Mouse (Mus musculus) lung, postnatal 0 days (tissue): ENCODE measurements around the gene Washc2. TPM values are rescaled to one million over a fixed set of nuclear protein-coding genes. Genes with fewer than 3 reads are reported as not detected.
"Not testable (repeated sequence)": the region's sequence is repeated elsewhere in the genome, so short reads cannot be mapped to it uniquely, and the experiment has no call there.

Experiments used
- ATAC-seq: fragments of 200-750 bp; cut with Nextera tagmentation; 2 replicates; pipeline ENCODE4 v1.8.0; 2017; ENCODE audit warnings: moderate library complexity
- DNase-seq: peaks from one replicate; pipeline ENCODE4 v3.0.0-alpha.2; 2016; ENCODE audit warnings: low spot score
- H3K27ac ChIP-seq: fragments of 300-500 bp; sonication (generic); 2 replicates; pipeline ENCODE4 v1.5.1; 2014; ENCODE audit warnings: antibody characterized with exemption, mild to moderate bottlenecking, low read length, mixed read lengths
- H3K27me3 ChIP-seq: fragments of 300-500 bp; sonication (generic); replicated peaks from 2 replicates; pipeline ENCODE4 v1.6.1; 2014; ENCODE audit warnings: low read length, mixed read lengths; ENCODE audit not compliant: insufficient read depth
- H3K36me3 ChIP-seq: fragments of 300-500 bp; sonication (generic); 2 replicates; pipeline ENCODE4 v1.6.1; 2014; ENCODE audit warnings: low read length, mixed read lengths; ENCODE audit not compliant: insufficient read depth
- H3K4me1 ChIP-seq: fragments of 300-500 bp; sonication (generic); 2 replicates; pipeline ENCODE4 v1.6.1; 2014; ENCODE audit warnings: antibody characterized with exemption, low read depth, low read length, mixed read lengths; ENCODE audit not compliant: insufficient read depth
- H3K4me2 ChIP-seq: fragments of 300-500 bp; sonication (generic); replicated peaks from 2 replicates; pipeline ENCODE4 v1.6.1; 2014; ENCODE audit warnings: low read depth, mild to moderate bottlenecking, low read length, moderate library complexity, mixed read lengths
- H3K4me3 ChIP-seq: fragments of 300-500 bp; sonication (generic); 2 replicates; pipeline ENCODE4 v1.5.1; 2014; ENCODE audit warnings: low read depth, low read length
- H3K9ac ChIP-seq: fragments of 300-500 bp; sonication (generic); replicated peaks from 2 replicates; pipeline ENCODE4 v1.6.1; 2014; ENCODE audit warnings: low read depth, mild to moderate bottlenecking
- H3K9me3 ChIP-seq: fragments of 300-500 bp; sonication (generic); 2 replicates; pipeline ENCODE4 v1.6.1; 2016; ENCODE audit warnings: low read length, mixed read lengths
- CTCF ChIP-seq: IDR thresholded peaks from 2 replicates; pipeline ENCODE4 v1.5.1; 2016; ENCODE audit warnings: antibody characterized with exemption, mild to moderate bottlenecking
- EP300 ChIP-seq: IDR thresholded peaks from 2 replicates; pipeline ENCODE4 v1.6.1; 2016; ENCODE audit warnings: antibody characterized with exemption, mild to moderate bottlenecking, control low read depth
- WGBS: fragments of 180-500 bp; shearing (Covaris S2); extraction: QIAGEN DNeasy Blood & Tissue Kit; methylation state at CpG from one replicate; pipeline ENCODE4 v1.1.7; 2014; 5-methylcytosine and 5-hydroxymethylcytosine counted together
- polyA plus RNA-seq: library from polyadenylated mRNA; unstranded; fragments of >200 nt; fragmentation: Nextera tagmentation; extraction: Ambion mirVana; gene quantifications from 2 replicates; pipeline ENCODE4 v1.2.1, GENCODE M21; 2015

The Washc2 gene
- polyA plus RNA-seq, 1 experiment from 2014 or later, result 36.9 TPM

- 58% methylated on average over 2 of the region's 2 CpGs for WGBS
- Histone ChIP-seq H3K27ac (no peak overlapping the region), H3K36me3 (no peaks in the 10 kb centered on the region), H3K4me1 (no peaks in the 10 kb centered on the region), H3K9me3 (no peaks in the 10 kb centered on the region), H3K27me3 (no peaks in the 10 kb centered on the region), H3K9ac (no peak overlapping the region), H3K4me3 (no peak overlapping the region), H3K4me2 (no peak overlapping the region)
- DNase-seq (no peak), ATAC-seq (no peak)
- TF ChIP-seq CTCF, result no peak
- TF ChIP-seq EP300, result no peak
Measured at GRCm38 (mm10) chr6:116199682-116200081, 8.2 kb upstream of the Washc2 start.

GRCm38 (mm10) chr6:116227767-116228166, 19.9 kb downstream of the Washc2 start:
- Histone ChIP-seq H3K27me3 (no peaks in the 10 kb centered on the region), H3K4me2 (no peak overlapping the region), H3K9ac (no peak overlapping the region), H3K4me1 (no peaks in the 10 kb centered on the region), H3K4me3 (no peak overlapping the region), H3K9me3 (no peaks in the 10 kb centered on the region), H3K36me3 (peaks cover 41% of the 10 kb centered on the region), H3K27ac (peak overlapping the region; percentile 65; the same call in 1 of the 2 replicates)
- TF ChIP-seq CTCF (no peak), EP300 (peak; percentile 48; the same call in 1 of the 2 replicates)
- DNase-seq (peak; percentile 86), ATAC-seq (peak; percentile 81)
- WGBS, result 64% methylated on average over 11 of the region's 11 CpGs

GRCm38 (mm10) chr6:116228785-116229525, 21.1 kb downstream of the Washc2 start:
- no peaks in the 10 kb centered on the region for H3K27me3 ChIP-seq
- WGBS, result 59% methylated on average over 12 of the region's 12 CpGs
- no peak overlapping the region for H3K4me2 ChIP-seq
- no peak overlapping the region for H3K4me3 ChIP-seq
- ATAC-seq (peak; percentile 64), DNase-seq (peak; percentile 79)
- TF ChIP-seq EP300, result no peak
- TF ChIP-seq CTCF, result peak; percentile 91
- no peak overlapping the region for H3K9ac ChIP-seq
- H3K4me1 ChIP-seq, result no peaks in the 10 kb centered on the region
- H3K27ac ChIP-seq, result no peak overlapping the region
- H3K36me3 ChIP-seq, result peaks cover 35% of the 10 kb centered on the region
- no peaks in the 10 kb centered on the region for H3K9me3 ChIP-seq

GRCm38 (mm10) chr6:116234821-116235220, 27.0 kb downstream of the Washc2 start:
- not testable (repeated sequence) for H3K27me3 ChIP-seq, H3K4me3 ChIP-seq, H3K9me3 ChIP-seq, H3K27ac ChIP-seq, H3K4me1 ChIP-seq, ATAC-seq, DNase-seq, H3K4me2 ChIP-seq, H3K9ac ChIP-seq
- WGBS, result 96% methylated on average over 2 of the region's 2 CpGs
- peaks cover 36% of the 10 kb centered on the region for H3K36me3 ChIP-seq

- no peak for DNase-seq
Measured at GRCm38 (mm10) chr6:116235336-116235735, 27.5 kb downstream of the Washc2 start.

GRCm38 (mm10) chr6:116238083-116238482, 30.2 kb downstream of the Washc2 start:
- peaks cover 30% of the 10 kb centered on the region for H3K36me3 ChIP-seq
- WGBS, result 87% methylated on average over 5 of the region's 5 CpGs

More at GRCm38 (mm10) chr6:116235336-116235735, 27.5 kb downstream of the Washc2 start:
- Histone ChIP-seq H3K4me2 (no peak overlapping the region), H3K9ac (no peak overlapping the region), H3K27me3 (no peaks in the 10 kb centered on the region), H3K9me3 (no peaks in the 10 kb centered on the region), H3K4me1 (no peaks in the 10 kb centered on the region), H3K27ac (no peak overlapping the region), H3K36me3 (peaks cover 38% of the 10 kb centered on the region), H3K4me3 (no peak overlapping the region)
- TF ChIP-seq EP300, result no peak
- no peak for TF ChIP-seq CTCF
- 92% methylated on average over 5 of the region's 5 CpGs for WGBS
- ATAC-seq, result no peak

More at GRCm38 (mm10) chr6:116238083-116238482, 30.2 kb downstream of the Washc2 start:
- Histone ChIP-seq H3K27ac (no peak overlapping the region), H3K27me3 (no peaks in the 10 kb centered on the region), H3K9ac (no peak overlapping the region), H3K4me1 (no peaks in the 10 kb centered on the region), H3K9me3 (no peaks in the 10 kb centered on the region), H3K4me3 (no peak overlapping the region), H3K4me2 (no peak overlapping the region)
- DNase-seq (no peak), ATAC-seq (no peak)
- TF ChIP-seq EP300 (no peak), CTCF (no peak)
